Mouse (Mus musculus) left cerebral cortex, postnatal 10 days (tissue): ENCODE data around the gene Fpgs. TPM values are rescaled to one million over a fixed set of nuclear protein-coding genes. Genes with fewer than 3 reads are reported as not detected.
A peak's percentile ranks its signal among the peaks of the same experiment; 100 is the strongest.

Source experiments
- DNase-seq, 2 experiments: peaks; one replicate each; pipeline ENCODE4 v3.0.0; 2021 to 2022; ENCODE audit warnings: low spot score in 2 of 2, mixed read lengths in 1 of 2; ENCODE audit errors: extremely low spot score in 1 of 2
- intact Hi-C: fragments of 180-260 bp; cut with DNase I; formaldehyde crosslinking; loops from one replicate; pipeline ENCODE4 v1.15.1; 2025
- total RNA-seq, 2 experiments: library from RNA; stranded (reverse); gene quantifications; 2 replicates each; pipeline ENCODE4 v1.2.3; 2021

Gene Fpgs
- total RNA-seq, 2 experiments from 2014 or later, result 11.4 to 14.4 TPM

DNA sequence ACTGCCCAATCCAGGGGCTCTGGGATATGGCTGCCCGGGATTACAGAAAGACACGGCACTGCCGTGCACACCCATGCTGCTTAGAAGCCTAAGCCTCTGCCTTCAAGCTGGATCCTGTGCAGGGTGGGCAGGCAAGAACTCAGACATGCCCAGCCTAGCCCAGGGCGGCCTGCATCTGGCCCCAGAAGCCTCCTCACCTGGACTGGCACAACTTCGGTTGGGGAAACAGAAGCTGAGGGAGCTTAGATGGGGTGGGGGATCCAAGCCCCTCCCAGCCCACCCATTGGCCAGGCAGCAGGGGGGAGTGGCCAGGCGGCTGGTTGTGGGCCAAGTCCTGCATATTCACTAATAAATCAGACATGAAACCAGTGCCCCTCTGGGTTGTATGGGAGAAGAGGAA, 22.2 kb downstream of the Fpgs start:
- intact Hi-C loops, result no loop called here
- DNase-seq, result no peak

DNA sequence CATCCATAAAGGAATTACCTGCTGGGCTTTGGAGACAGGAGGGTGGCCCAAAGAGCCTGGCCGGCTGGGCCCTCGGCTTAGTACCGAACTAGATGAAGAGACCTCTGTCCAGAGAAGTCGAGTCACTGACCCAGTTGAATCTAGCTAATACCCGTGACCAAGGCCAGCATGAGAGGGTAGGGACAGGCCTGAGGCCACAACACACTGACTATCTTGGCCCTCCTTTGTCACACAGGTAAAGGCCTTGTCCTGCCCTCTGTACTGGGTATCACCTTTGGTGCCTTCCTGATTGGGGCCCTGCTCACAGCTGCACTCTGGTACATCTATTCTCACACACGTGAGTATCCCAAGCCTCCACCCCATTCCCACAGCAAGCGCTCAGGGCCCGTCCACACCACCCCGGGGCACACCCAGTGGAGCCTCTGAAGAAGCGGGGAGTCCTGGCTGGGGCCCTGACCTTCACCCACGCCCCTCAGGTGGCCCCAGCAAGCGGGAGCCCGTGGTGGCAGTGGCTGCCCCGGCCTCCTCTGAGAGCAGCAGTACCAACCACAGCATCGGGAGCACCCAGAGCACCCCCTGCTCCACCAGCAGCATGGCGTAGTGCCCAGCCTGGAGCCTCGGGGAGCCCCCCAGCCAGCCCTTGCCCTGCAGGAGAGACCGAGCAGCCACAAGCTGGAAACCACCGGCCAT, 22.8 kb downstream of the Fpgs start:
- intact Hi-C loops, result no loop called here
- DNase-seq, result no peak

DNA sequence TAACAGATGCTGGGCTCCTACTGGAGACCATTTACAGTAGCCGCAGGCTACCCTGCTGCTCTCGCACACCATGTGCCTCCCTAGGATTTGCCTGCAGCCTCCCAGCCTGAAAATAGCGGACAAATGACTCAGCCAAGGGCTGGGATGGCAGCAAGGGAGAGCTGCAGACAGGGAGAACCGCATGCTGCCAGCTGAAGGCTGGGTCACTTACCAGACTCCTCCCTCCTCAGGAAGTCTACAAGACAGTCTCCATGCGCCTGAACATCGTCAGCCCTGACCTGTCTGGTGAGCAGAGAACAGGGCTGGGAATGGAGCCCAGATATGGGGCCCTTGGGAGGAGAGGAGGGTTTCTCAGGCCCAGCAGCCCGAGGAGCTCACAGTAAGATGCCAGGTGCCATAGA, 23.9 kb downstream of the Fpgs start:
- peak in 1 of 2 experiments; percentile 32 for DNase-seq

DNA sequence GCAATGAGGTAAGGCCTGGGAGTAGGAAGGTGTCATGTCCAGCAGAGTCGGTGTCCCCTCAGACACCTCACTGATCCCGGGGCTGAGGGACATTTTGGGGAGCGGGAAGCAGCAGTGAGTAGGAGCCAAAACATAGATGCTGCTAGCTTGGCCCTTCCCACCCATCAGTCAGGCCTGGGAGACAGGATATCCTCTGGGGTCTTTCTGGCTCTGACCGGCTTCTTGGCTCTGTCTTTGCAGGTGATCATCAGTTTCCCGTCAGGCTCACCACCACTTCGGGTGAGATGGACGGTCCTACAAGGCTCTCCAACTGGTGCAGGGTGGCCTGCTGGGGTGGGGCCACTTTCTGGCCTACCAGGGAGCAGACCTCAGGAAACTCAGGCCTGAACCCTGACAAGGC, 26.3 kb downstream of the Fpgs start:
- intact Hi-C loops, result no loop called here
- DNase-seq, result no peak

More for the DNA sequence above, 23.9 kb downstream of the Fpgs start:
- intact Hi-C loops, result no loop called here

DNA sequence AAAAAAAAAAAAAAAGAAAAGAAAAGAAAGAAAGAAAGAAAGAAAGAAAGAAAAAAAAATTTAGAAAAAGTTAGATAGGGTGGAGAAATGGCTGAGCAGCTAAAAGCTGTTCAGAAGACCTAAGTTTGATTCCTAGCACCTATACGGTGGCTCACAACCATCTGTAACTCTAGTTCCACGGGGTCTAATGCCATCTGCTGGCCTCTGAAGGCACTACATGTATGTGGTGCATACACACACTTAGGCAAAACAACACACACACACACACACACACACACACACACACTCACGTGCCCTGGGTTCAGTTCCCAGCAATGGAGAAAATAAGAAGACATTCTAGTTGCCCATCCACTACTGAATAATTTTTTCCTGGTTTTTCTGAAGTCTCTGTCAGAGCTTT, 27.1 kb downstream of the Fpgs start:
- intact Hi-C loops, result no loop called here
- DNase-seq, result no peak

DNA sequence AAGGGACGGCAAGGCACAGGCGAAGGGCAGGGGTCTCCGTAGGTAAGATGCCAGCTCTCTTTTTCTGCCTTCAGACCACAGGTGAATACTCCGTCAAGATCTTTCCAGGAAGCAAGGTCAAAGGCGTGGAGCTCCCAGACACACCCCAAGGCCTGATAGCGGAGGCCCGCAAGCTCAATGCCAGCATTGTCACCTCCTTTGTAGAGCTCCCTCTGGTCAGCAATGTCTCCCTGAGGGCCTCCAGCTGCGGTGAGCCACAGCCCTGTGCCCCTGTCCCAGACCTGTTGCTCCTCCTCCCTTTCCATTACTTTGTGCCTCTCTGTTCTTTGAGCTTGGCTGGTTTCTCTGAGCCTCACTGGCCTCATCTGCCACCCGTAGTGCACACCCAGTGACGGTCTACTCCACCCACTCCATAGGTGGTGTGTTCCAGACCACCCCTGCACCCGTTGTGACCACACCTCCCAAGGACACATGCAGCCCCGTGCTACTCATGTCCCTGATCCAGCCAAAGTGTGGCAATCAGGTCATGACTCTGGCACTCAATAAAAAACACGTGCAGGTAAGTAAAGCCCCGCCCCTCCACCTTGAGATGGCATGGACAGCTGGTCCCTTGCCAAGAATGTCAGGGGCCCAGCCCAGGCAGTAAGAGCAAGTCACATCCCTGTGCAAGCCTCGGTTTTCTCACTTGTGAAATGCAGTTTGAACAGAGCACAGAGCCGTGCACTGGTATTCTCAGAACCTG, 30.6 kb downstream of the Fpgs start:
- intact Hi-C loops, result no loop called here
- no peak for DNase-seq

DNA sequence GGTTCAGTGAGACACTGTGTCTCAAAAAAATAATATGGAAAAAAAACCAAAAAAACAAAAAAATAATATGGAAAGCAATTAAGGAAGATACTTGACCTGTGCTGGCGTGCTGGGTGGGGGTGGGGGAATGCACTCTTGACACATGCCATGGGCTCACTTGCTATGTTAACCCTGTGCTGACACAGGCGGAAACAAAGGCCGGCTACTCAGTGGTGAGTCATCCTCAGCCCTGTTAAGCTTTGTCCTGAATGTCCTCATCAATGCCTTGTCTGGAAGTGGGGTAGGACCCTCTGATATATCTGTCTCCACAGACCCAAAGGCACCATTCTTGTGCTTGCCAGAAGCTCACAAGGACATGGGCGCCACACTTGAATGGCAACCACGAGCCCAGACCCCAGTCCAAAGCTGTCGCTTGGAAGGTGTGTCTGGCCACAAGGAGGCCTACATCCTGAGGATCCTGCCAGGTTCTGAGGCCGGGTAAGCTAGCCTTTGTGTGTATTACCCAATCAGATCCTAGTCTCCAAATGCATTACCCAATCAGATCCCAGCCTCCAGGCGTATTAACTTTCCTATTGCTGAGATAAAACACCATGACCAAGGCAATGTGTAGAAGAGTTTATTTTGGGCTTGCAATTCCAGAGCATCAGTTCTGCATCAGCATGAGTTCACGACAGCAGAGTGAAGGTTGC, 31.9 kb downstream of the Fpgs start:
- DNase-seq, result no peak
- intact Hi-C loops, result no loop called here

DNA sequence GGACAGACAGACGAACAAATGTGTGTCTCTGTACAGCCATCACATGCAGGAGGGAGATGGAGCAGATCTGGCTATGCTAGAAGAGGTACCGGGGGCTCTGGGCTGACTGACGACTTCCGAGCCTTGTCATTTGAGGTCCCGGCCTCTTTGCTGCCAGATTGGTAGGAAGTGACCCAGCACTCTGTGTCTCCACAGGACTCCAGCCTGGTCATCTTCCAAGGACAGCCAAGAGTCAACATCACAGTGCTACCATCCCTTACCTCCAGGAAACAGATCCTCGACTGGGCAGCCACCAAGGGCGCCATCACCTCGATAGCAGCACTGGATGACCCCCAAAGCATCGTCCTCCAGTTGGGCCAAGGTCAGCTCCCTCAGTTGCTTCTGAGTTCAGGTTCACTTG, 32.8 kb downstream of the Fpgs start:
- intact Hi-C loops, result no loop called here
- no peak for DNase-seq

DNA sequence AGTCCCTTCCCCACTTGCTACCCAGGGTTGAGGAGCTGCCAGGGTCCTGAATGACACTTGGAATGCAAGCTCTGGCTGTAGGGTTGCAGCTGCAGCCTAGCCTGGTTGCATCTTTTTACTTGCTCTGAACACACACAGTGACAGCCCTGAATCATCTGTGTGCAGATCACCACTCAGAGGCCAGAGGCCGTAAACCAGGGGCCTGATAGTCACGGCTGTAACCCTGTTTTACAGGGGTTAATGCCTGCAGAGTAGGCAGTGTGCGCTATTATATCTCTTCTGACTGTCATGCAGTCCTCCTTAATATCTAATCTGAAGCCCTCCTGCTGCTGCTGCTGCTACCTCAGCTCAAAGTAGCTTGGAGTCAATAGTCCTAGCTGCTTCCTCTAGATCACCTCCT, 34.1 kb downstream of the Fpgs start:
- intact Hi-C loops, result no loop called here
- no peak for DNase-seq

DNA sequence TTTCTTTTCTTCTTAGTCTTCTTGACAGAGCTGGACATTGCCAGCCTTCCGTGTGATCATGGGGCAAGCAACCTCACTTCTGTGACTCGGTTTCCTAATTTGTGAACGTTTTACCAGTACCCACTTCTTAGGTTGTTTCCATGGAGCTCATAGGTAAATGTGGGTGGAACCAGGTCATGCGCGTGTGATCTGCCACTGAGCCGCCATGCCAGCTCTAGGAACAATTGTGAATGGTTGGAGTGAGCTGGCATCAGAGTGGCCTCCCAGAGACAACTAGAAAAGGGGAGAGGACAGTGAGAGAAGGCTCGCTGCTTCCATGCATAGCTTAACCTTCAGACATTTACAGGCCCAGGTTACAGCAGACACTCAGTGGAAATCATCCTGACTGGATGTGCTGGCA, 35.8 kb downstream of the Fpgs start:
- intact Hi-C loops, result no loop called here
- no peak for DNase-seq

DNA sequence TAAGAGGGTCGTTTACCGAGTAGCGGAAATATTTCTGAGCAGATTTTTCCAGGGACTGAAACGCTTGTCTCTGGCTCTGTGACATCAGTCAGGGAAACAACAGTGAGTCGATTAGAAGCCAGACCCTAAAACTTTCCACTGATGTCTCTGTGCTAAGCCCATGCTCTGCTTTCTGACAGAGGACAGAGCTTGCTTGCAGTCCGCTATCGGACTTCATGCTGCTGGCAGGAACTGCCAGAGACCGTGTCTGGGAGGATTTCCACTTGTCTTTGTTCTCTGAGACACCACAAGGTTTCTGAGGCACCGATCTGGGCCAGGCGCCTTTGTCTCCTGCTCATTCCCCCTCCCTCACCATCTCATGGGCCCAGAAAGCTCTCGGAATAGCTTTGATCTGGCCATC, 36.2 kb downstream of the Fpgs start:
- DNase-seq, result no peak

DNA sequence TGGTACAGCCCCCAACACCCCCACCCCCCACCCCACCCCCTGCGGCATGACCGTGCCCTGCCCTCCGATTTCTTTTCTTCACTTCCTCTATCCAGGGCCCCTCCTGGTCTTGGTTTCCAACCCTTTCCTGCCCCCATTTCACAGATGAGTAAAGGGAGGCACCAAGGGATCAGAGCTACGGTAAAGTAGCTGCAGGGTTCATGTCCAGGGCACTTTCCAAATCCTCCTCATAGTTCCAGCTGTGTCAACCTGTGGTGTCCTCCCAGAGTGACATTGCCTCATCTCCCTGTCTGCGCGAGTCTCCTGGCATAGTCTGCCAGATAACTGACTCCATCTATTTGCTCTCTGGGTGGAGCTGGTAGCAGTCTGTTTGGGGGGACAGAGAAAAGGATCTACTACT, 38.1 kb downstream of the Fpgs start:
- DNase-seq, result no peak
- intact Hi-C loops, result no loop called here

More for the DNA sequence above, 36.2 kb downstream of the Fpgs start:
- intact Hi-C loops, result no loop called here

DNA sequence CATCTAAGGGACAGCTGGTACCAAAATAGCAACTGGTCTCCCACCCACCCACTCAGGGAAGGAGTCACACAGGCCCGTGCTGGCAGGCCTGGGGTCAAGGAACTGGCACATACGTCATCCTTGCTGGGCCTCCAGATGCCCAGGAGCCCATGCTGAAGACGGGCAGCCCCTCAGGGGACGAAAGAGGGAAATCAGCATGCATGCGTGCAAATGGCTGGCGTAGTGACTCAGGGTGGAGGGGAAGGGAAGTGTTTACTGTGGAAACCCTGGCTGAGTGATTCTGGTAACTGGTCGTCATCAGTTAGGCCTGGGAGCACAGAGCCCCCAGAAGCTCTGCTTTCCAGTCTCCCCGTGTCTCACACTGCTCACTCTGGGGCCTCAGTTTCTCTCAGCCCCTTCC, 38.6 kb downstream of the Fpgs start:
- intact Hi-C loops, result no loop called here
- DNase-seq, result no peak

DNA sequence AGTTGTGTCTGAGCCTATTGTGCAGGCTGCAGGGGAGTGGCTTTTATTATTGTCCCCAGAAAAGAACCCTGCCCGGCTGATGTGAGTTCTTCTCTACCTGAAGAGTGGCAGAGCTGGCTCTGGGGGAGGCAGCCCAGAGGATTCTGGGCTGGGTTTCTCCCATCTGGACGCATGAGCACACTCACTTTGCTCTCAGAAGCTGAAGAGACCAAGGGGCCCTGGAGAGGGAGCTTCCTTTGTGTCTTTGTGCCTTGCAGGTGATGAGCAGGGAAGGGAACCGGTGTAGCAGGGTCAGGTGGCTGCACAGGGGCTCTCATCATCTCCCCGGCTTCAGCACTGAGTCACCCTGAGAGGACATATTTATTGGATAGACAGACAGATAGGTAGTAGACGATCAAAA, 41.7 kb downstream of the Fpgs start:
- no peak for DNase-seq
- intact Hi-C loops, result no loop called here

DNA sequence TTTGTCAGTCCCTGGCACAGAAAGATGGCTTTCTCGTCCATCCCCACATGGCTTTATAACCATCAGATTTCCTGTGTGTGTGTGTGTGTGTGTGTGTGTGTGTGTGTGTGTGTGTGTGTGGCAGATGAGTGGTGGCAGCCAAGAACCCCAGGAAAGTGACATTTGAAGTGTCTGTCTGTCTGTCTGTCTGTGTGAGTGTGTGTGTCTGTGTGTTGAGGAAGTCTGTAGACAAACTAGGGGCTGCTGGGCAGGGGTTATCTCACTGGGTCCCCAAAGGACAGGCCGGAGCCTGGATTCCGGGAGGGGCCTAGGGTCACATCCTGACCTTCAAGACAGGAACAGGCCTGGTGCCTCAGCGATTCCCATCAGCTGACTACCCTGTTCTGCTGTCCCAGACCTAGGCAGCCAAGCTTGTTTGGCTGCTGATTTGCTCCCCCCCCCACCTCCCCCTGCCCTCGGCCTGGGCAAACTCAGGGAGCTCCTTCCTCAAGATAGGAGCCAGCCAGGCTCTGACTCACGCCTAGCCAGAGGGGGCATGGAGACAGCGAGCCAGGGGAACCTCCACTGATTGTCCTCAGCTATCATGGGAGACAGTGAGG, 42.3 kb downstream of the Fpgs start:
- intact Hi-C loops, result no loop called here
- DNase-seq, result no peak

DNA sequence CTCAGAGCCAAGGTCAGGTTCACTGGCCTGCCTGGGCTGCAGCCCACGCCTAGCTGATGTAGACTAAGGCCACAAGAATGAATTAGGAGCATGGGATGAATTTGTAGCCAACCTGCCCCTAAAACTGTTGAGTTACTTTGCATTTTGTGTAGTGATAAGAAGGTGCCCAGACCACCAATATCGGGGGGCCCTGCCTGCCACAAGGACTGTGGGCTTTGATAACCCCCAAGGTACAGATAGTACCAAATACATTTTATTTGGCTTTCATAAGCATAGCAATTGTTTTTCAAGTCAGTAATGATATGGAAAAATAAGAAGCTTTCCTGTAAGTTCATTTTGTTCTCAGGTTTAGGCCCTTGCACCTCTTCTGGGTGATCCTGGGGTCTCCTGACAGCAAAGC, 45.1 kb downstream of the Fpgs start:
- no peak for DNase-seq
- intact Hi-C loops, result no loop called here

DNA sequence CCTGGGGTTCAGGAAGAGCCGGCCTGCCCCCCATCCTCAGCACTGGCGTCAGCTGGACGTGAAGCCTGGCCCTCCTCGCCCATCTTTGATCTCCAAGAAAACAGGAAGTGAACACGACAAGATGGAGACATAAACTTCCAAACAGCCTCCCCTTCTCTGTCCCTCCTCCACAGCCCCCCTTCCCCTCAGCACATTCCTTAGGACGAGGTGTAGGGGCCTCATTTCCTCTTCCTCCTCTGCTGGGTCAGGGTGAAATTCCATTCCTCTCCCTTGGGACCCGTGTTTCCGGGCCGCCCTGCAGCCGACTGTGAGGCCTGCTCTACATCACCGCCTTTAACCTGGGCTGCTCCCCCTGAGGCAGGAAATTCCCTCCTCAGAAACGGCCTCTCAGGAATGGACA, 48.1 kb downstream of the Fpgs start:
- DNase-seq, result peak in 1 of 2 experiments; percentile 88
- intact Hi-C loops, result no loop called here

DNA sequence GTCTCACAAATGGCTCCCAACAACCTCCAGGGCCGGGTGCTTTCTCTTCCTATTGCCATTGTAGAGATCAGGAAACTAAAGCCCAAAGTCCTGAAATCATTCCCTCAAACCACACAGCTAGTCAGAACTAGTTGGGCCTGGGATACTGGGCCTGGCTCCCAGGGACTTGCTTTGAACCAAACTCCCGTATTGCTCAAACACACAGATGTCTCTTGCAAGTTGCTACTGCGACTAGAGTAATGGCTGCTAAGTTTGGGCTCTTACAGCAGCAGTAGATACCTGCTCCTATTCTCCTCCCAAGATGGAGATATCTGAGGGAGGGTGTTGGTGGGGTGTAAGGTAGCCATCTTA, 48.6 kb downstream of the Fpgs start:
- intact Hi-C loops, result no loop called here
- DNase-seq, result no peak

DNA sequence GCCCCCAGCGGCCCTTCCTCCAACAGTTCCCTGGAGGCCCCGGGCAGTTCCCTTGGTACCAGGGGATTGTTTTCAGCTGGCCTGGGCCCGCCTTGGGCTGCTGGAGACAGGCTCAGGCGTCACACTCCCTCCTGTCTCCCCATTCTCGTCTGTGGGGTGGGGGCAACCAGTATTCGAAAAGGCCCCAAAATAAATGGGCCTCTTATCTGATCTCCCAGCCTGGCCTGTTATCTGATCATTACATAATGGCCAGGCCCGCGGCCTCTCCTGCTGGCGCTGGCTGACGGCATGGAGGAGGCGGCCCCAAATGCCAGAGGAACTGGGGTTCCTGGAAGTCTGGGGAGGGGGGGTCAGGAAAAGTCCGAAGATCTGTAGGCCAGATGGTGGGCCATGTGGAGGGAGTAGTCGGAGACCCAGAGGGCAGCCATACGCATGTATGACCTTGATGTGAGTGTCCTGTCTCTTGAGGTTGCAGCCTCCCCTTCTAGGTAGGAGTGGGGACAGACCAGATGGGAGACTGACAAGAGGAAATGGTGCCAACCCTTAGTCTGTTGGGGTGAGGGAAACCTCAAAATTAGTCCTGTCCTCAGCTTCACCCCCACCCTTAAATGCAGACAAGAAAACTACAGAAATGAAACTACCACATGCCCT, 49.1 kb downstream of the Fpgs start:
- intact Hi-C loops, result no loop called here
- DNase-seq, result no peak
